Mouse (Mus musculus) cerebellum, adult 2 months (tissue): ENCODE data around the gene Kctd6.

Experiments used
- CTCF ChIP-seq: fragments of 200-500 bp; IDR thresholded peaks from 2 replicates; pipeline ENCODE4 v1.5.1; 2011; ENCODE audit warnings: low read depth, mild to moderate bottlenecking, control low read depth, low read length, moderate library complexity, borderline replicate concordance; ENCODE audit not compliant: insufficient read depth
- POLR2A ChIP-seq: fragments of 200-500 bp; IDR thresholded peaks from 2 replicates; pipeline ENCODE4 v1.6.1; 2011; ENCODE audit warnings: low read length, control low read depth, borderline replicate concordance; ENCODE audit not compliant: insufficient read depth

GRCm38 (mm10) chr14:8180371-8181035 lies 33.4 kb upstream of the Kctd6 start:
- TF ChIP-seq CTCF = no peak
- no peak for TF ChIP-seq POLR2A
